Mouse (Mus musculus): Measurements from ENCODE around the gene Cluh. TPM values are rescaled to one million over a fixed set of nuclear protein-coding genes. Genes with fewer than 3 reads are reported as not detected.

Gene Cluh
- polyA plus RNA-seq (2012; ENCODE audit: insufficient read depth, insufficient read length, low replicate concordance, missing spikeins) = not detected in 2 replicates

DNA sequence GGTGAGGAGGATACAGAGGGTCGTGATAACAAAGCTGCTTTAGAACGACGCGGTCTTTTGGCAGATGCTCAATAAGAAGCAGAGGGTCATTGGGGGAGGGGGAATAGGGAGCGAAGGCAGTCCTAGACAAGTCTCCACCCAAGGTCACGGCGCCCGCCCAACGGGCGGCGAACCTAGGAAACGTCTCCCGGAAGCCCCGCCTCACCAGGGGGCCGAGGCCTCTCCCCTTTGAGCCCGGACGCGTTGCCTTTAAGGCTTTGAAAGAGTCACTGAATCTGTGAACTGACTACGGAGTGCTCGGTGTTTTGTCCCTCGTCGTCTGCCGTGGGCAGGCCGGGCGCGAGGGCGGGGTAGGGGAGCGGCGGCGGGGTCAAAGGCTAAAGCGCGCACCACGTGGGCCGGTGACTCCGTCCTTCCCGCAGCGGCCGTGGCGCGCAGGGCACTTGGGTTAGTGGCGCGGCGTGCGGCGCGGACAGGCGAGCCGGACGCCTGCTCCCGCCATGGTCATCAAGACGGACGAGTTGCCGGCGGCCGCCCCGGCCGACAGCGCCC is at the start of gene Cluh:
Cluh (plus strand) TSS at position 401 of the 552 bp plus-strand sequence.
- peaks cover 30% of the 10 kb centered on the region for H3K4me1 ChIP-seq (ENCODE audit: control insufficient read depth, insufficient read depth, low read length)
- TF ChIP-seq POLR2A (IDR thresholded peaks at IDR 0.05; ENCODE audit: insufficient read depth, low read depth, low read length) (peak; percentile 42; the same call in 1 of the 2 replicates), CTCF (IDR thresholded peaks at IDR 0.05; ENCODE audit: insufficient read depth, low read depth, low read length) (no peak)
- H3K27ac ChIP-seq (ENCODE audit: insufficient read depth, low read depth, low read length) = peak within 1 kb of the TSS; percentile 54
- WGBS = under 1% methylated on average over 58 of the region's 58 CpGs
- H3K4me3 ChIP-seq (ENCODE audit: insufficient read depth, low read depth, low read length) = peak within 1 kb of the TSS; percentile 78

DNA sequence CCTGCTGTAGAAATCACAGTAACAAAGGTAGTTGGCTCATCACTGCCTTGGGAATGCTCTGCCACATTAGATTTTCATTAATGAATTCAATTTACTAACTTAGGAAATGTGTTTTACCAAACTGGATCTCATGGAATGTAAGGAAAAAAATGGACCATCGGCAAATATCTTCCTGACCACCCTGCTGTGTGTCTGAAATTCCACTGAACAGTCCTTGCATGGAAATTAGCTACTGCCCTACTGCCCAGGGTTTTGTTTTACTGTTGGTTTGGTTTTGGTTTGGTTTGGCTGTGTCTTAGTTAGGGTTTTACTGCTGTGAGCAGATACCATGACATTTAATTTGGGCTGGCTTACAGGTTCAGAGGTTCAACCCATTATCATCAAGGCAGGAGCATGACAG is 47.0 kb upstream of the Cluh start:
- no peak overlapping the region for H3K4me3 ChIP-seq (ENCODE audit: insufficient read depth, low read depth, low read length)
- H3K27ac ChIP-seq (ENCODE audit: insufficient read depth, low read depth, low read length) = no peak overlapping the region
- H3K4me1 ChIP-seq (ENCODE audit: control insufficient read depth, insufficient read depth, low read length) = no peaks in the 10 kb centered on the region
- TF ChIP-seq CTCF (IDR thresholded peaks at IDR 0.05; ENCODE audit: insufficient read depth, low read depth, low read length) (no peak), POLR2A (IDR thresholded peaks at IDR 0.05; ENCODE audit: insufficient read depth, low read depth, low read length) (no peak)
- WGBS = 68% methylated on average over 1 of the region's 1 CpGs

DNA sequence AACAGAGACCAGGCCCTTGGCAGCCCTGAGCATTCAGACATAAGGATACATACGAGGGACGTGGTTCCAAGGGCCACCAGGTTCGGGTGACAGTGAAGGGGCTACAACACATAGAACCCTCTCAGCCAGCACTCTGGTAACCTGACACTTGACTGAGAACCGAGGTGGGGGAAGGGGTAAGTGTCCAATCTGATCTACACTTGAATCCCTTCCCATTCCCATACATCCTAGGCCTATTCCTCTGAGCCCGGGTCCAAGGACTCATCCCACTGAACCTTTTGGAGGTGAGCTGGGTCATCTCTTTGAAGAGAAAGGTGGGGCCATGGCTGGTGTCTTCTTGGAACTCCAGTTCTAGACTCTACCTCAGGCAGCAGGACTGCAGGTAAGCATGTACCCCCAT is 39.2 kb upstream of the Cluh start:
- H3K4me3 ChIP-seq (ENCODE audit: insufficient read depth, low read depth, low read length) = no peak overlapping the region
- H3K4me1 ChIP-seq (ENCODE audit: control insufficient read depth, insufficient read depth, low read length) = peaks cover 4% of the 10 kb centered on the region; the same call in 1 of the 2 replicates
- no peak overlapping the region for H3K27ac ChIP-seq (ENCODE audit: insufficient read depth, low read depth, low read length)
- 56% methylated on average over 5 of the region's 5 CpGs for WGBS
- TF ChIP-seq CTCF (IDR thresholded peaks at IDR 0.05; ENCODE audit: insufficient read depth, low read depth, low read length) (no peak), POLR2A (IDR thresholded peaks at IDR 0.05; ENCODE audit: insufficient read depth, low read depth, low read length) (no peak)

DNA sequence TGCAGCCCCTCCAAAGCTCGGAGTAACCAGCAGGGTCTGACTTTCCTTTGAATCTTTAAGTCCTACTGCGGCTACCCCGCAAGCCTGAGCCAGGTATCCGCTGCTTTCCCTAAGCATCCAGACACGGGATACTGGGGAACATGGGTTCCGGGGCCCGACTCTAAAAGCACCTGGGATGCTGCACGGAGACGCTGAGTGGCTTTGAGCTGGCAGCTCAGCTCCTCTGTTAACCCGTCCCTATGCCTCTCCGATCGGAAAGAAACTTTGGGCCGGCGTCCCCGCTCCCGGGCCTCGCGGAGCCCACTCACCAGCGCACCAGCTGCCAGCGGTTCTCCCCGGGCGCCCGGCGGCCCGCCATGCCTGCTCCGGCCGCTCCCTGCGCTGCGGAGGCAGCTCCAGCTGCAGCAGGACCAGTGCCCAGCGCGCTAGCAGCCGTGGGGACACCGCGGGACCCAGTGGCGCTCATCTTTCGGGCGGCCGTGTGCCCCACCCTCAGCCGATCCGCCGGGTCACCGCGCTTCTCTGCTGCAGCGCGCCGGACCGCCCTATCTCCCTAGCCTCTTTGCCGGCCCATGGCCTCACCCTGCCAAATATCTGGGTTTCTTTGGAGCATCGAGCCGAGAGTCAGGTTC is 38.6 kb upstream of the Cluh start, which contains the start of gene Rap1gap2:
Rap1gap2 (minus strand) TSS at position 371 of the 632 bp plus-strand sequence.
- no peak for TF ChIP-seq CTCF (IDR thresholded peaks at IDR 0.05; ENCODE audit: insufficient read depth, low read depth, low read length)
- TF ChIP-seq POLR2A (IDR thresholded peaks at IDR 0.05; ENCODE audit: insufficient read depth, low read depth, low read length) = no peak
- H3K27ac ChIP-seq (ENCODE audit: insufficient read depth, low read depth, low read length) = no peak within 1 kb of the TSS
- peak within 1 kb of the TSS; percentile 55 for H3K4me3 ChIP-seq (ENCODE audit: insufficient read depth, low read depth, low read length)
- H3K4me1 ChIP-seq (ENCODE audit: control insufficient read depth, insufficient read depth, low read length) = peaks cover 4% of the 10 kb centered on the region; the same call in 1 of the 2 replicates
- WGBS = 2% methylated on average over 50 of the region's 50 CpGs

DNA sequence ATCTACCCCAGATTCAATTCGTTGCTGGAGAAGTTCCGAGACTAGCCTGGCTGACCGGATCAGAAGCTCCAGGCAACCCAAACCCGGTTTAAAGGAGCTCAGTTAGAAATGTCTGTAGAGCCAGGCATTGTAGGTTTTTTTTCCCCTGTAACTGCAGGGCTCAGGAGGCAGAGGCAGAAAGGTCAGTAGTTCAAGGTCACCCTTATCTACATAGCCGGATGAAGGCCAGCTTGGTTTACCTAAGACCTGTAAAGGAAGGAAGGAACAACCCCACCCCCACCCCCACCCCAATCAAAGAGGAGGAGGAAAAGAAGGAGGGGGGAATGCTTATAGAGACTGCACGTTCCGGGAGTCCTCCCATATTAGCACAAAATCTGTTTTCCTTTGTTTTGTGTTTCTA is 37.9 kb upstream of the Cluh start:
- no peak for TF ChIP-seq POLR2A (IDR thresholded peaks at IDR 0.05; ENCODE audit: insufficient read depth, low read depth, low read length)
- TF ChIP-seq CTCF (IDR thresholded peaks at IDR 0.05; ENCODE audit: insufficient read depth, low read depth, low read length) = no peak
- no peak overlapping the region for H3K4me3 ChIP-seq (ENCODE audit: insufficient read depth, low read depth, low read length)
- H3K4me1 ChIP-seq (ENCODE audit: control insufficient read depth, insufficient read depth, low read length) = peaks cover 4% of the 10 kb centered on the region; the same call in 1 of the 2 replicates
- no peak overlapping the region for H3K27ac ChIP-seq (ENCODE audit: insufficient read depth, low read depth, low read length)
- WGBS = 33% methylated on average over 7 of the region's 7 CpGs

DNA sequence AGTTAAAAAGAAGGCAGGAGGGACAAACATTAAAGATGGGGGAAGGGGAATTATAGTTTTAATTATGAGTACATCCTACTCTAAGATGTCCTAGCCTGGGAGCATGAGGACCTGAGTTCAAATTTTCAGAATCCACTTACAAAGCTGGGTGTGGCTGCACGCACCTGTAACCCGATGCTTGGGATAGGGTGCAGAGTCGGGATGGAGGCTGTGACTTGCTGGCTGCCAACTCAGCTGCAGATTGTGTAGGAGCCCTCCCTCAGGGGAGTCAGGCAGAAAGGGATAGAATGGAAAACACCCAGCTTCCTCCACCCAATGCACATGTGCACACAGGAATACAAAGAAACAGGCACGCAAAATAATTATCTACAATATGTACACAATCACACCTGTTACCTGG is 35.9 kb upstream of the Cluh start:
- no peak overlapping the region for H3K27ac ChIP-seq (ENCODE audit: insufficient read depth, low read depth, low read length)
- WGBS = 64% methylated on average over 4 of the region's 4 CpGs
- TF ChIP-seq POLR2A (IDR thresholded peaks at IDR 0.05; ENCODE audit: insufficient read depth, low read depth, low read length) = no peak
- no peak for TF ChIP-seq CTCF (IDR thresholded peaks at IDR 0.05; ENCODE audit: insufficient read depth, low read depth, low read length)
- H3K4me3 ChIP-seq (ENCODE audit: insufficient read depth, low read depth, low read length) = no peak overlapping the region
- H3K4me1 ChIP-seq (ENCODE audit: control insufficient read depth, insufficient read depth, low read length) = peaks cover 4% of the 10 kb centered on the region; the same call in 1 of the 2 replicates

DNA sequence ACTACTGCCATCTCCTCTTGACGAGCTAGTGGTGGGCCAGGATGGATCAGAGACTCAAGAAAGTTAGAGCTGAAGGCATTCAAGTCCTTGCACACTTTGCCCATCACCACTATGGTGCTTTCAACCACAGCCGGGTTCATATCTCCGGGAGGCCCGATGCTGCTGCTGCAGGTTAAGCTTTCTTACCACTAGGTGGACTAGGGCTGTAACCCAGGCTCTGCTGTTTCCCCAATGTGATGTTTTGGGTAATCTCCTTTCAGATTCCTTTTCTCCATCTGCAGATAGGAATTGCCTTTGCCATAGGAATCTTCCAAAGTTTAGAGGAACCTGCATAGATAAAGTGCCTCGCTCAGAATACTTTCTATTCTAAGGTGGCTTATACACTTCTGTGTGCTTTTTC is 33.7 kb upstream of the Cluh start:
- H3K27ac ChIP-seq (ENCODE audit: insufficient read depth, low read depth, low read length) = no peak overlapping the region
- peaks cover 4% of the 10 kb centered on the region; the same call in 1 of the 2 replicates for H3K4me1 ChIP-seq (ENCODE audit: control insufficient read depth, insufficient read depth, low read length)
- H3K4me3 ChIP-seq (ENCODE audit: insufficient read depth, low read depth, low read length) = no peak overlapping the region
- TF ChIP-seq POLR2A (IDR thresholded peaks at IDR 0.05; ENCODE audit: insufficient read depth, low read depth, low read length) (no peak), CTCF (IDR thresholded peaks at IDR 0.05; ENCODE audit: insufficient read depth, low read depth, low read length) (no peak)
- 64% methylated on average over 5 of the region's 5 CpGs for WGBS

DNA sequence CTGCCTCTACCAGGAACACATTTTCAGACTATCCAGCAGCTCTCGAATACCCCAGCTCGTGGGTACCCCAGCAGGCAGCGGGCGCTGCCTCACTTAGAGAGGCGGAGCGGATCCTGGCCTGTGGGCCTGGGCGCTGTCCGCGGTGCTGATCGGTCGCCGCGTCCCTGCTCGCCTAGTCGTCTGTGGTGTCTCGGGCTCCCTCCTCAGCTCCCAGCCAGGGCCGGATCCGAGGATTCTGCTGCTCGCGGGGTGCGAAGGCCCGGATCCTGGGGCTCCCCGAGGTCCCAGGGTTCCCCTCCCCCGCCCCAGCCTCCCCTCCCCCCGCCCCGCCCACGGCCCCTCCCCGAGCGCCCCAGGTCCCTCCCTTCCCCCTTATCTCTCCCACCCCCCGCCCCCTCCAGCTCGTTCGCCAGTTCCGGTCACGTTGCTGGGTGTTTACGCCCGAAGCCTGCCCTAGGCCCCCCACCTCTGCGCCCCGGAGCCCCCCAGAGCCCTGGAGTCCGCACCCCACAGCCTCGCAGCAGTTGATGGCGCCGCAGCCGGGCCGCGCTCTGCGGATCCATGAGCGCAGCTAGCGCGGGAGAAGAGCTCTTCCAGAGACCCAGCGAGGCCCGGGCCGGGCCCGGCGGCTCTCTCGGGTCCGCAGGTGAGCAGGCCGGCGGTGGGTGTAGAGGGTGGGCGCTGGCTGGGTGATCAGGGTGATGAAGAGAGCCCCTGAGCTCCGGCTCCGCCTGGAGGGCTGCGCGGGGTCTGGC is 29.9 kb upstream of the Cluh start, which contains the start of gene Ccdc92b:
Ccdc92b (plus strand) TSS at position 405 of the 755 bp plus-strand sequence.
- Histone ChIP-seq H3K4me3 (ENCODE audit: insufficient read depth, low read depth, low read length) (peak within 1 kb of the TSS; percentile 74), H3K4me1 (ENCODE audit: control insufficient read depth, insufficient read depth, low read length) (peaks cover 9% of the 10 kb centered on the region), H3K27ac (ENCODE audit: insufficient read depth, low read depth, low read length) (peak within 1 kb of the TSS; percentile 92)
- TF ChIP-seq POLR2A (IDR thresholded peaks at IDR 0.05; ENCODE audit: insufficient read depth, low read depth, low read length) (peak; percentile 25; the same call in 1 of the 2 replicates), CTCF (IDR thresholded peaks at IDR 0.05; ENCODE audit: insufficient read depth, low read depth, low read length) (no peak)
- under 1% methylated on average over 60 of the region's 63 CpGs for WGBS

Data from olfactory bulb, adult 2 months (tissue).